Mouse (Mus musculus): ENCODE results near the gene Yap1. TPM values are rescaled to one million over a fixed set of nuclear protein-coding genes. Genes with fewer than 3 reads are reported as not detected.

Yap1 gene
- polyA plus RNA-seq, 1 experiment from 2014 or later: 8.3 TPM

- WGBS (ENCODE audit: insufficient replicate concordance): 50% methylated on average over 2 of the region's 2 CpGs
- H3K4me3 ChIP-seq: no peak overlapping the region
These were observed 32.4 kb downstream of the Yap1 start for GRCm38 (mm10) chr9:7971993-7972392.

GRCm38 (mm10) chr9:7967980-7968379 is 36.4 kb downstream of the Yap1 start:
- Histone ChIP-seq H3K27me3 (replicated peaks) (no peaks in the 10 kb centered on the region), H3K4me3 (no peak overlapping the region), H3K4me2 (no peak overlapping the region), H3K36me3 (0 out of 2 replicates have a peak, but pooled peaks cover 2% of the 10 kb centered on the region), H3K9ac (no peak overlapping the region), H3K4me1 (peaks cover 24% of the 10 kb centered on the region), H3K27ac (no peak overlapping the region), H3K9me3 (replicated peaks) (no peaks in the 10 kb centered on the region)
- ATAC-seq: no peak
- WGBS (ENCODE audit: insufficient replicate concordance): 81% methylated on average over 1 of the region's 1 CpGs

More at GRCm38 (mm10) chr9:7971993-7972392, 32.4 kb downstream of the Yap1 start:
- Histone ChIP-seq H3K9ac (no peak overlapping the region), H3K36me3 (peaks cover 6% of the 10 kb centered on the region; the same call in 1 of the 2 replicates), H3K27ac (no peak overlapping the region), H3K27me3 (replicated peaks) (no peaks in the 10 kb centered on the region), H3K9me3 (replicated peaks) (no peaks in the 10 kb centered on the region), H3K4me2 (no peak overlapping the region), H3K4me1 (no peaks in the 10 kb centered on the region)
- no peak for ATAC-seq

GRCm38 (mm10) chr9:7965590-7965989 is 38.8 kb downstream of the Yap1 start:
- Histone ChIP-seq H3K27ac (no peak overlapping the region), H3K36me3 (no peaks in the 10 kb centered on the region), H3K9me3 (replicated peaks) (no peaks in the 10 kb centered on the region), H3K9ac (no peak overlapping the region), H3K4me3 (no peak overlapping the region), H3K4me1 (peaks cover 35% of the 10 kb centered on the region), H3K4me2 (no peak overlapping the region), H3K27me3 (replicated peaks) (no peaks in the 10 kb centered on the region)
- no peak; the same call in 1 of the 2 replicates for ATAC-seq
- WGBS (ENCODE audit: insufficient replicate concordance): 64% methylated on average over 3 of the region's 3 CpGs

- H3K4me2 ChIP-seq: 0 out of 2 replicates have a peak overlapping the region, but pooled peaks have one; percentile 1
- no peaks in the 10 kb centered on the region for H3K27me3 ChIP-seq (replicated peaks)
- whole genome bisulfite sequencing (ENCODE audit: insufficient replicate concordance): 34% methylated on average over 2 of the region's 2 CpGs
- no peak overlapping the region for H3K27ac ChIP-seq
- H3K4me1 ChIP-seq: peaks cover 51% of the 10 kb centered on the region
- no peak overlapping the region for H3K9ac ChIP-seq
- no peaks in the 10 kb centered on the region for H3K9me3 ChIP-seq (replicated peaks)
- peak; percentile 82 for ATAC-seq
- no peaks in the 10 kb centered on the region for H3K36me3 ChIP-seq
- H3K4me3 ChIP-seq: no peak overlapping the region
These were observed 40.5 kb downstream of the Yap1 start for GRCm38 (mm10) chr9:7963867-7964266.

- WGBS (ENCODE audit: insufficient replicate concordance): 70% methylated on average over 7 of the region's 7 CpGs
- H3K9ac ChIP-seq: no peak overlapping the region
- H3K4me2 ChIP-seq: no peak overlapping the region
- H3K27ac ChIP-seq: no peak overlapping the region
- H3K36me3 ChIP-seq: no peaks in the 10 kb centered on the region
- no peaks in the 10 kb centered on the region for H3K27me3 ChIP-seq (replicated peaks)
- H3K4me1 ChIP-seq: peaks cover 60% of the 10 kb centered on the region
- no peaks in the 10 kb centered on the region for H3K9me3 ChIP-seq (replicated peaks)
- no peak overlapping the region for H3K4me3 ChIP-seq
- ATAC-seq: no peak
These were observed 41.5 kb downstream of the Yap1 start for GRCm38 (mm10) chr9:7962915-7963314.

GRCm38 (mm10) chr9:7961366-7962160 is 42.8 kb downstream of the Yap1 start:
- Histone ChIP-seq H3K27ac (no peak overlapping the region), H3K36me3 (no peaks in the 10 kb centered on the region), H3K4me3 (no peak overlapping the region), H3K4me1 (peaks cover 63% of the 10 kb centered on the region), H3K4me2 (no peak overlapping the region), H3K9me3 (replicated peaks) (no peaks in the 10 kb centered on the region), H3K27me3 (replicated peaks) (no peaks in the 10 kb centered on the region), H3K9ac (no peak overlapping the region)
- 64% methylated on average over 21 of the region's 21 CpGs for WGBS (ENCODE audit: insufficient replicate concordance)
- ATAC-seq: no peak

GRCm38 (mm10) chr9:7960382-7960781 is 44.0 kb downstream of the Yap1 start:
- H3K9me3 ChIP-seq (replicated peaks): no peaks in the 10 kb centered on the region
- 0 out of 2 replicates have a peak, but pooled peaks cover 3% of the 10 kb centered on the region for H3K36me3 ChIP-seq
- no peak overlapping the region for H3K4me2 ChIP-seq
- no peak overlapping the region for H3K4me3 ChIP-seq
- peaks cover 58% of the 10 kb centered on the region for H3K4me1 ChIP-seq
- WGBS (ENCODE audit: insufficient replicate concordance): 72% methylated on average over 9 of the region's 9 CpGs
- no peak overlapping the region for H3K9ac ChIP-seq
- H3K27me3 ChIP-seq (replicated peaks): no peaks in the 10 kb centered on the region
- H3K27ac ChIP-seq: no peak overlapping the region
- no peak for ATAC-seq

GRCm38 (mm10) chr9:7959301-7959700 is 45.1 kb downstream of the Yap1 start:
- WGBS (ENCODE audit: insufficient replicate concordance): 71% methylated on average over 2 of the region's 2 CpGs
- Histone ChIP-seq H3K36me3 (0 out of 2 replicates have a peak, but pooled peaks cover 3% of the 10 kb centered on the region), H3K9me3 (replicated peaks) (no peaks in the 10 kb centered on the region), H3K4me2 (no peak overlapping the region), H3K27me3 (replicated peaks) (no peaks in the 10 kb centered on the region), H3K4me3 (no peak overlapping the region), H3K27ac (no peak overlapping the region), H3K4me1 (peaks cover 49% of the 10 kb centered on the region), H3K9ac (no peak overlapping the region)
- no peak; the same call in 1 of the 2 replicates for ATAC-seq

GRCm38 (mm10) chr9:7958025-7958593 is 46.3 kb downstream of the Yap1 start:
- Histone ChIP-seq H3K4me3 (no peak overlapping the region), H3K4me2 (no peak overlapping the region), H3K27ac (no peak overlapping the region), H3K27me3 (replicated peaks) (no peaks in the 10 kb centered on the region), H3K9ac (no peak overlapping the region), H3K9me3 (replicated peaks) (no peaks in the 10 kb centered on the region), H3K36me3 (0 out of 2 replicates have a peak, but pooled peaks cover 3% of the 10 kb centered on the region), H3K4me1 (peaks cover 40% of the 10 kb centered on the region)
- peak; percentile 68 for ATAC-seq
- 40% methylated on average over 6 of the region's 7 CpGs for WGBS (ENCODE audit: insufficient replicate concordance)

GRCm38 (mm10) chr9:7957407-7957806 is 47.0 kb downstream of the Yap1 start:
- no peaks in the 10 kb centered on the region for H3K9me3 ChIP-seq (replicated peaks)
- WGBS (ENCODE audit: insufficient replicate concordance): 66% methylated on average over 2 of the region's 2 CpGs
- peaks cover 35% of the 10 kb centered on the region for H3K4me1 ChIP-seq
- peaks cover 9% of the 10 kb centered on the region; the same call in 1 of the 2 replicates for H3K36me3 ChIP-seq
- no peak overlapping the region for H3K27ac ChIP-seq
- no peaks in the 10 kb centered on the region for H3K27me3 ChIP-seq (replicated peaks)
- no peak for ATAC-seq
- H3K9ac ChIP-seq: no peak overlapping the region
- no peak overlapping the region for H3K4me2 ChIP-seq
- no peak overlapping the region for H3K4me3 ChIP-seq

- no peak overlapping the region for H3K27ac ChIP-seq
- H3K4me3 ChIP-seq: no peak overlapping the region
- no peaks in the 10 kb centered on the region for H3K9me3 ChIP-seq (replicated peaks)
- ATAC-seq: no peak
- WGBS (ENCODE audit: insufficient replicate concordance): 75% methylated on average over 8 of the region's 8 CpGs
- H3K4me1 ChIP-seq: peaks cover 31% of the 10 kb centered on the region
- H3K27me3 ChIP-seq (replicated peaks): no peaks in the 10 kb centered on the region
- peaks cover 9% of the 10 kb centered on the region; the same call in 1 of the 2 replicates for H3K36me3 ChIP-seq
- H3K4me2 ChIP-seq: no peak overlapping the region
- no peak overlapping the region for H3K9ac ChIP-seq
These were observed 48.0 kb downstream of the Yap1 start for GRCm38 (mm10) chr9:7956400-7956799.

- peaks cover 12% of the 10 kb centered on the region; the same call in 1 of the 2 replicates for H3K36me3 ChIP-seq
- no peak overlapping the region for H3K4me3 ChIP-seq
- peaks cover 2% of the 10 kb centered on the region; the same call in 1 of the 2 replicates for H3K4me1 ChIP-seq
- no peak for ATAC-seq
- H3K9ac ChIP-seq: no peak overlapping the region
- no peaks in the 10 kb centered on the region for H3K9me3 ChIP-seq (replicated peaks)
- 68% methylated on average over 5 of the region's 5 CpGs for WGBS (ENCODE audit: insufficient replicate concordance)
- no peak overlapping the region for H3K27ac ChIP-seq
- H3K27me3 ChIP-seq (replicated peaks): no peaks in the 10 kb centered on the region
- no peak overlapping the region for H3K4me2 ChIP-seq
These were observed 51.5 kb downstream of the Yap1 start for GRCm38 (mm10) chr9:7952886-7953285.
